Mouse (Mus musculus) neural tube, embryonic 13.5 days (tissue): ENCODE data around the gene Gm42372. TPM values are rescaled to one million over a fixed set of nuclear protein-coding genes. Genes with fewer than 3 reads are reported as not detected.

Source experiments
- ATAC-seq: fragments of 200-750 bp; cut with Nextera tagmentation; 2 replicates; pipeline ENCODE4 v1.8.0; 2017; ENCODE audit warnings: low read depth, mild to moderate bottlenecking, moderate TSS enrichment, moderate library complexity
- H3K27ac ChIP-seq: fragments of 300-500 bp; sonication (generic); replicated peaks from 2 replicates; pipeline ENCODE4 v1.5.1; 2015; ENCODE audit warnings: moderate library complexity, mild to moderate bottlenecking, inconsistent platforms
- H3K27me3 ChIP-seq: fragments of 300-500 bp; sonication (generic); 2 replicates; pipeline ENCODE4 v1.6.1; 2015; ENCODE audit warnings: mild to moderate bottlenecking, inconsistent platforms
- H3K36me3 ChIP-seq: fragments of 300-500 bp; sonication (generic); 2 replicates; pipeline ENCODE4 v1.6.1; 2015; ENCODE audit warnings: mild to moderate bottlenecking, inconsistent platforms
- H3K4me1 ChIP-seq: fragments of 300-500 bp; sonication (generic); replicated peaks from 2 replicates; pipeline ENCODE4 v1.6.1; 2015; ENCODE audit warnings: inconsistent platforms
- H3K4me2 ChIP-seq: fragments of 300-500 bp; sonication (generic); 2 replicates; pipeline ENCODE4 v1.6.1; 2015; ENCODE audit warnings: inconsistent platforms, mild to moderate bottlenecking, moderate library complexity
- H3K4me3 ChIP-seq: fragments of 300-500 bp; sonication (generic); 2 replicates; pipeline ENCODE4 v1.5.1; 2015; ENCODE audit warnings: mild to moderate bottlenecking, inconsistent platforms
- H3K9ac ChIP-seq: fragments of 300-500 bp; sonication (generic); 2 replicates; pipeline ENCODE4 v1.6.1; 2015; ENCODE audit warnings: moderate library complexity, mild to moderate bottlenecking, inconsistent platforms
- H3K9me3 ChIP-seq: fragments of 300-500 bp; sonication (generic); 2 replicates; pipeline ENCODE4 v1.6.1; 2016; ENCODE audit warnings: inconsistent platforms
- WGBS: fragments of 180-500 bp; shearing (Covaris S2); methylation state at CpG from one replicate; pipeline ENCODE4 v1.1.7; 2015; 5-methylcytosine and 5-hydroxymethylcytosine counted together
- polyA plus RNA-seq: library from polyadenylated mRNA; unstranded; fragments of >200 nt; fragmentation: Nextera tagmentation; extraction: Ambion mirVana; gene quantifications from 2 replicates; pipeline ENCODE4 v1.2.1, GENCODE M21; 2015

Gm42372 gene
- polyA plus RNA-seq, 1 experiment from 2014 or later: 3.3 TPM

- Histone ChIP-seq H3K4me1 (peaks cover 62% of the 10 kb centered on the region), H3K9me3 (no peaks in the 10 kb centered on the region), H3K36me3 (no peaks in the 10 kb centered on the region), H3K4me2 (peak overlapping the region; percentile 53), H3K4me3 (peak overlapping the region; percentile 43), H3K27me3 (no peaks in the 10 kb centered on the region), H3K27ac (peak overlapping the region; percentile 15), H3K9ac (peak overlapping the region; percentile 68)
- WGBS: 6% methylated on average over 27 of the region's 27 CpGs
- peak; percentile 73 for ATAC-seq
These were observed 10.9 kb downstream of the Gm42372 start for GRCm38 (mm10) chr7:16993651-16994399.

- peak overlapping the region; percentile 15; the same call in 1 of the 2 replicates for H3K27ac ChIP-seq
These were observed 11.5 kb downstream of the Gm42372 start for GRCm38 (mm10) chr7:16994400-16994799.

GRCm38 (mm10) chr7:16995345-16995744 is 12.5 kb downstream of the Gm42372 start:
- Histone ChIP-seq H3K36me3 (no peaks in the 10 kb centered on the region), H3K27me3 (no peaks in the 10 kb centered on the region), H3K4me3 (peak overlapping the region; percentile 43), H3K4me1 (peaks cover 55% of the 10 kb centered on the region), H3K4me2 (peak overlapping the region; percentile 53), H3K9me3 (no peaks in the 10 kb centered on the region), H3K27ac (no peak overlapping the region), H3K9ac (peak overlapping the region; percentile 68)
- no peak for ATAC-seq
- WGBS: 90% methylated on average over 4 of the region's 4 CpGs

More at GRCm38 (mm10) chr7:16994400-16994799, 11.5 kb downstream of the Gm42372 start:
- 12% methylated on average over 20 of the region's 20 CpGs for WGBS
- peak overlapping the region; percentile 68 for H3K9ac ChIP-seq
- H3K4me1 ChIP-seq: peaks cover 62% of the 10 kb centered on the region
- H3K27me3 ChIP-seq: no peaks in the 10 kb centered on the region
- peak overlapping the region; percentile 53 for H3K4me2 ChIP-seq
- peak overlapping the region; percentile 43 for H3K4me3 ChIP-seq
- no peaks in the 10 kb centered on the region for H3K36me3 ChIP-seq
- no peaks in the 10 kb centered on the region for H3K9me3 ChIP-seq
- no peak for ATAC-seq

- WGBS: 65% methylated on average over 4 of the region's 4 CpGs
- no peak for ATAC-seq
- Histone ChIP-seq H3K9ac (no peak overlapping the region), H3K9me3 (no peaks in the 10 kb centered on the region), H3K36me3 (peaks cover 9% of the 10 kb centered on the region), H3K4me1 (peaks cover 30% of the 10 kb centered on the region), H3K27me3 (no peaks in the 10 kb centered on the region), H3K4me2 (no peak overlapping the region), H3K27ac (no peak overlapping the region), H3K4me3 (no peak overlapping the region)
These were observed 16.3 kb downstream of the Gm42372 start for GRCm38 (mm10) chr7:16999233-16999632.

- no peak overlapping the region for H3K4me2 ChIP-seq
- ATAC-seq: 0 out of 2 replicates have a peak, but pooled peaks have one; percentile 15
- WGBS: 28% methylated on average over 4 of the region's 4 CpGs
These were observed 16.8 kb downstream of the Gm42372 start for GRCm38 (mm10) chr7:16999650-17000049.

GRCm38 (mm10) chr7:17002375-17003195 is 19.7 kb downstream of the Gm42372 start:
- 12% methylated on average over 7 of the region's 7 CpGs for WGBS
- Histone ChIP-seq H3K4me3 (no peak overlapping the region), H3K36me3 (peaks cover 42% of the 10 kb centered on the region), H3K4me1 (0 out of 2 replicates have a peak, but pooled peaks cover 2% of the 10 kb centered on the region), H3K27ac (no peak overlapping the region), H3K9me3 (no peaks in the 10 kb centered on the region), H3K27me3 (no peaks in the 10 kb centered on the region), H3K9ac (no peak overlapping the region), H3K4me2 (no peak overlapping the region)
- ATAC-seq: peak; percentile 69

More at GRCm38 (mm10) chr7:16999650-17000049, 16.8 kb downstream of the Gm42372 start:
- no peaks in the 10 kb centered on the region for H3K27me3 ChIP-seq
- H3K4me3 ChIP-seq: no peak overlapping the region
- no peak overlapping the region for H3K9ac ChIP-seq
- no peak overlapping the region for H3K27ac ChIP-seq
- H3K9me3 ChIP-seq: no peaks in the 10 kb centered on the region
- H3K36me3 ChIP-seq: peaks cover 13% of the 10 kb centered on the region
- peaks cover 26% of the 10 kb centered on the region for H3K4me1 ChIP-seq

- Histone ChIP-seq H3K4me2 (no peak overlapping the region), H3K4me1 (no peaks in the 10 kb centered on the region), H3K27me3 (no peaks in the 10 kb centered on the region), H3K4me3 (no peak overlapping the region), H3K36me3 (peaks cover 50% of the 10 kb centered on the region), H3K9me3 (no peaks in the 10 kb centered on the region), H3K27ac (no peak overlapping the region), H3K9ac (no peak overlapping the region)
- WGBS: 80% methylated on average over 7 of the region's 7 CpGs
- no peak for ATAC-seq
These were observed 20.5 kb downstream of the Gm42372 start for GRCm38 (mm10) chr7:17003230-17003960.

- H3K4me1 ChIP-seq: no peaks in the 10 kb centered on the region
- H3K4me3 ChIP-seq: no peak overlapping the region
- H3K36me3 ChIP-seq: peaks cover 64% of the 10 kb centered on the region
- H3K9me3 ChIP-seq: no peaks in the 10 kb centered on the region
- WGBS: 89% methylated on average over 7 of the region's 7 CpGs
- no peaks in the 10 kb centered on the region for H3K27me3 ChIP-seq
- no peak overlapping the region for H3K4me2 ChIP-seq
- H3K27ac ChIP-seq: no peak overlapping the region
- no peak for ATAC-seq
- H3K9ac ChIP-seq: no peak overlapping the region
These were observed 21.8 kb downstream of the Gm42372 start for GRCm38 (mm10) chr7:17004716-17005115.

GRCm38 (mm10) chr7:17007300-17007699 is 24.4 kb downstream of the Gm42372 start:
- Histone ChIP-seq H3K27me3 (no peaks in the 10 kb centered on the region), H3K9ac (no peak overlapping the region), H3K9me3 (no peaks in the 10 kb centered on the region), H3K36me3 (peaks cover 90% of the 10 kb centered on the region), H3K27ac (no peak overlapping the region), H3K4me3 (no peak overlapping the region), H3K4me1 (no peaks in the 10 kb centered on the region), H3K4me2 (no peak overlapping the region)
- 83% methylated on average over 4 of the region's 4 CpGs for WGBS
- no peak for ATAC-seq

- Histone ChIP-seq H3K9ac (no peak overlapping the region), H3K4me2 (no peak overlapping the region), H3K27me3 (no peaks in the 10 kb centered on the region), H3K36me3 (peaks cover 100% of the 10 kb centered on the region), H3K9me3 (no peaks in the 10 kb centered on the region), H3K27ac (no peak overlapping the region), H3K4me3 (no peak overlapping the region), H3K4me1 (no peaks in the 10 kb centered on the region)
- no peak for ATAC-seq
- WGBS: 94% methylated on average over 16 of the region's 16 CpGs
These were observed 26.6 kb downstream of the Gm42372 start for GRCm38 (mm10) chr7:17009326-17010009.

GRCm38 (mm10) chr7:17010010-17010347 is 27.1 kb downstream of the Gm42372 start:
- H3K36me3 ChIP-seq: peaks cover 100% of the 10 kb centered on the region
- no peak for ATAC-seq
- WGBS: 93% methylated on average over 5 of the region's 5 CpGs

More at GRCm38 (mm10) chr7:17010010-17010347, 27.1 kb downstream of the Gm42372 start:
- Histone ChIP-seq H3K9me3 (no peaks in the 10 kb centered on the region), H3K27me3 (no peaks in the 10 kb centered on the region), H3K4me3 (no peak overlapping the region), H3K4me1 (no peaks in the 10 kb centered on the region), H3K27ac (no peak overlapping the region), H3K4me2 (no peak overlapping the region), H3K9ac (no peak overlapping the region)
